Mouse (Mus musculus) heart, embryonic 14.5 days (tissue): ENCODE measurements around the gene Clint1. TPM values are rescaled to one million over a fixed set of nuclear protein-coding genes. Genes with fewer than 3 reads are reported as not detected.

Source experiments
- ATAC-seq: fragments of 200-750 bp; cut with Nextera tagmentation; 2 replicates; pipeline ENCODE4 v1.8.0; 2017; ENCODE audit warnings: low read depth, moderate TSS enrichment; ENCODE audit not compliant: insufficient number of reproducible peaks, insufficient read depth, low FRiP score
- H3K27ac ChIP-seq, 2 experiments: fragments of 200-500 bp in 1 of 2; fragments of 300-500 bp in 1 of 2; sonication (generic) in 1 of 2; replicated peaks in 1 of 2; 2 replicates each; pipeline ENCODE4 v1.5.1; 2012 to 2014; ENCODE audit warnings: low read depth in 2 of 2, low read length in 2 of 2, control low read depth in 1 of 2, mild to moderate bottlenecking in 1 of 2, mixed read lengths in 1 of 2; ENCODE audit not compliant: control insufficient read depth in 1 of 2, insufficient read depth in 1 of 2
- H3K27me3 ChIP-seq: fragments of 300-500 bp; sonication (generic); 2 replicates; pipeline ENCODE4 v1.6.1; 2014; ENCODE audit warnings: mild to moderate bottlenecking, low read length, control low read depth; ENCODE audit not compliant: control insufficient read depth, insufficient read depth
- H3K36me3 ChIP-seq: fragments of 300-500 bp; sonication (generic); 2 replicates; pipeline ENCODE4 v1.6.1; 2014; ENCODE audit warnings: mild to moderate bottlenecking, control low read depth, low read length, mixed read lengths; ENCODE audit not compliant: control insufficient read depth, insufficient read depth
- H3K4me1 ChIP-seq, 2 experiments: fragments of 200-500 bp in 1 of 2; fragments of 300-500 bp in 1 of 2; sonication (generic) in 1 of 2; 2 replicates each; pipeline ENCODE4 v1.6.1; 2012 to 2014; ENCODE audit warnings: low read length in 2 of 2, control low read depth in 1 of 2, mixed read lengths in 1 of 2; ENCODE audit not compliant: control insufficient read depth in 2 of 2, insufficient read depth in 2 of 2
- H3K4me2 ChIP-seq: fragments of 300-500 bp; sonication (generic); 2 replicates; pipeline ENCODE4 v1.6.1; 2014; ENCODE audit warnings: mild to moderate bottlenecking, low read length
- H3K4me3 ChIP-seq, 2 experiments: fragments of 200-500 bp in 1 of 2; fragments of 300-500 bp in 1 of 2; sonication (generic) in 1 of 2; 2 replicates each; pipeline ENCODE4 v1.5.1; 2012 to 2014; ENCODE audit warnings: low read length in 2 of 2, mild to moderate bottlenecking in 2 of 2, control low read depth in 1 of 2, low read depth in 1 of 2, moderate library complexity in 1 of 2; ENCODE audit not compliant: control insufficient read depth in 1 of 2, insufficient read depth in 1 of 2
- H3K9ac ChIP-seq: fragments of 300-500 bp; sonication (generic); 2 replicates; pipeline ENCODE4 v1.6.1; 2014; ENCODE audit warnings: mild to moderate bottlenecking, low read length
- H3K9me3 ChIP-seq: fragments of 300-500 bp; sonication (generic); 2 replicates; pipeline ENCODE4 v1.6.1; 2016; ENCODE audit warnings: low read length, control low read depth; ENCODE audit not compliant: control insufficient read depth
- WGBS: fragments of 180-500 bp; shearing (Covaris S2); extraction: QIAGEN DNeasy Blood & Tissue Kit; methylation state at CpG from one replicate; pipeline ENCODE4 v1.1.7; 2014; 5-methylcytosine and 5-hydroxymethylcytosine counted together
- polyA plus RNA-seq: library from polyadenylated mRNA; unstranded; fragments of >200 nt; fragmentation: Nextera tagmentation; extraction: Ambion mirVana; gene quantifications from 2 replicates; pipeline ENCODE4 v1.2.1, GENCODE M21; 2014

Gene Clint1
- polyA plus RNA-seq, 1 experiment from 2014 or later, result 48.7 TPM

DNA sequence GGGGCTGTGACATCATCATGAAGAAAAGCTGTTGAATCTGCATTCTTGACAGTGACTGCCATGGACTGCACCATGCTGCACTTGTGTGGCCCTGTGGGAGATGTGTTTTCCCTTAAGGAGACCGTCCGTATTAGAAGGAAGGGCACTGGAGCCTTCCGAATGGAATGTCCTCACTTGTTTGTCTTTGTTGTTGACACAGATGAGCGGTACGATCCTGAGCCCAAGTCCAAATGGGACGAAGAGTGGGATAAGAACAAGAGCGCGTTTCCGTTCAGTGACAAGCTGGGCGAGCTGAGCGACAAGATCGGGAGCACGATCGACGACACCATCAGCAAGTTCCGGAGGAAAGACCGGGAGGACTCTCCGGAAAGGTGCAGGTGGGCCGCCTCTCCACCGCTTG is 38.6 kb downstream of the Clint1 start:
- H3K4me3 ChIP-seq, result no peak overlapping the region
- 90% methylated on average over 20 of the region's 20 CpGs for WGBS
- H3K9me3 ChIP-seq, result no peaks in the 10 kb centered on the region
- no peak overlapping the region for H3K4me2 ChIP-seq
- H3K4me1 ChIP-seq, result peaks cover 0 to 5% of the 10 kb centered on the region in 2 experiments; a peak in 2 of 4 replicates
- H3K36me3 ChIP-seq, result peaks cover 100% of the 10 kb centered on the region
- H3K27me3 ChIP-seq, result no peaks in the 10 kb centered on the region
- no peak for ATAC-seq
- no peak overlapping the region for H3K27ac ChIP-seq
- H3K9ac ChIP-seq, result no peak overlapping the region

DNA sequence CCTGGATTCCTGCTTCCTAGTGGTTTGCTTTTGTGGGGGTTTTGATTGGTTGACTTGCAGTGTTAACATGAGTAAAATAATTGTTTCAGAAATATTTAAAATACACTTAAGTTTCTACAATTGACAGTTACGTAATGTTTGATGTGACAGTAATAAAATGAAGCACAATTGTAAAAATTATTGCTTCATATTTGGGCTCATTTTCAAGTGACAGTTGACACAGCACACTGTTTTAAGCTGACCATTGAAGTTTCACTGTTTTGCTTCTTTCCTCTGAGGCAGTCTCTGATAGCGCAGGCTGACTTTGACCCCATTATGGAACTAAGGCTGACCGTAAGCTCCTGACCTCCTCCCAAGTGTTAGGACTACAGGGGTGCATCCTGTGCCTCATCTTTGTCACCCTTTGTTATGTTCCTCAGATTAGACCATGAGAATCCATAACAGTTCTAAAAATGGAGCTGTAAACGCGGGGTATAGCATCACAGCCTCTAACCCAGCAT is 41.1 kb downstream of the Clint1 start:
- peaks cover 97% of the 10 kb centered on the region for H3K36me3 ChIP-seq
- no peaks in the 10 kb centered on the region for H3K9me3 ChIP-seq
- no peaks in the 10 kb centered on the region for H3K27me3 ChIP-seq
- H3K9ac ChIP-seq, result peak overlapping the region; percentile 16; the same call in 1 of the 2 replicates
- peaks cover 0 to 11% of the 10 kb centered on the region in 2 experiments; a peak in 2 of 4 replicates for H3K4me1 ChIP-seq
- no peak overlapping the region for H3K27ac ChIP-seq
- H3K4me3 ChIP-seq, result no peak overlapping the region
- WGBS, result 64% methylated on average over 5 of the region's 5 CpGs
- H3K4me2 ChIP-seq, result no peak overlapping the region
- no peak for ATAC-seq

DNA sequence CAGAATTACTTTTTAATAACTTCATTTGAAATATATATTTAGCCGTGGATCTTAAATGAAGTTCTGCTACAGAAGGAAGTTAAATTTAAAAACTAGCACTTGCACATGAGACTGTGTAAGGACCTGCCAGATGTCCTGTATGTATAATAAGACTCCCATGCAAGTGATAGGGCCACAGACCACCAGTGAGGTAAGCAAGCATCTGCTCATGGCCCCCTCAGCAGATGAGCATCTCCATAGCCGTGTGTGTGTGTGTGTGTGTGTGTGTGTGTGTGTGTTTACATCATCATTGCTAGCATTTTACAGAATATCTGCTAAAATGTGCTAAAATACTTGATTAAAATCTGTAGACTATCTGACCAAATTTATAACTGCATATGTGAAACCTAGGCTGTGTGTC is 45.5 kb downstream of the Clint1 start:
- H3K27me3 ChIP-seq, result no peaks in the 10 kb centered on the region
- no peak for ATAC-seq
- H3K27ac ChIP-seq, result no peak overlapping the region
- peaks cover 2 to 21% of the 10 kb centered on the region in 2 experiments; a peak in 2 of 4 replicates for H3K4me1 ChIP-seq
- H3K4me2 ChIP-seq, result no peak overlapping the region
- no peak overlapping the region for H3K4me3 ChIP-seq
- H3K9ac ChIP-seq, result no peak overlapping the region
- whole genome bisulfite sequencing, result 82% methylated on average over 2 of the region's 2 CpGs
- peaks cover 72% of the 10 kb centered on the region for H3K36me3 ChIP-seq
- no peaks in the 10 kb centered on the region for H3K9me3 ChIP-seq

DNA sequence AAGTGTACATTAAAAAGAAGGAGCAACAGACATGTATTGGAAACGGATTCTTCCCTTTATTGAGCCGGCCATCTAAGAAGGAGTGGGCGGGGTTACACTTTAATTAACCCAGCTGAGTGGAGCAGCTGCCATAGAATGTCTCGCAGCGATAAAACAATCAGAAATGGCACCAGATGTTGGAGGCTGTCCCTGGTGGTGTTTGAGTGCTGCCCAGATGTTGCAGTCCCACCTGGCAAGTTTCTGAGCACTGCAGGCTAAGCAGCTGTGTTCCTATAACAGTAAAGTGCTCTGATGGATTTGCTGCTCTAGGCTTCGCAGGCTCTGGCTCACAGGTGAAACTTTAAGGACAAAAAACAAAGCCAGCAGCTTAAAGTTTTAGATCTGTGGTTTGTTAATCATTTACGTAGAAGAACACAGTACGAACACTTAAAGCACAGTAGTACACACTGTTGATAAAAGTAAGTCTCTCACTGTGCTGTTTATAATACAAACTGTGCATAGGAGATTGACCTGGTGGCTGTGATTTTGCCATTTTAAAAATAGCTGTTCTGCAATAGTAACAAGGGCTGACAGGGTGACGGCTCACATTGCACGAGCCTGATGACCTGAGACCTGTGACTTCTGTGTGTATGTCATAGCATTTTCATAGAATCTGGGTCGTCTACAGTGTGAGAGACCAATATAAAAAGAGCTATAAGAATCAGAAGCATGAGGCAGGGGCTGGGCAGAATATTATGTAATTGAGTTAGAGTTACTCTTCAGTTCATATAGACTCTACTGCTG is 48.6 kb downstream of the Clint1 start:
- Histone ChIP-seq H3K4me1 (peaks cover 2 to 16% of the 10 kb centered on the region in 2 experiments; a peak in 1 of 4 replicates), H3K4me2 (no peak overlapping the region), H3K9me3 (no peaks in the 10 kb centered on the region), H3K27me3 (no peaks in the 10 kb centered on the region), H3K4me3 (no peak overlapping the region), H3K36me3 (peaks cover 61% of the 10 kb centered on the region), H3K27ac (peak overlapping the region in 1 of 2 experiments; percentile 34; a peak in 1 of 4 replicates), H3K9ac (no peak overlapping the region)
- ATAC-seq, result no peak
- 63% methylated on average over 11 of the region's 11 CpGs for WGBS

DNA sequence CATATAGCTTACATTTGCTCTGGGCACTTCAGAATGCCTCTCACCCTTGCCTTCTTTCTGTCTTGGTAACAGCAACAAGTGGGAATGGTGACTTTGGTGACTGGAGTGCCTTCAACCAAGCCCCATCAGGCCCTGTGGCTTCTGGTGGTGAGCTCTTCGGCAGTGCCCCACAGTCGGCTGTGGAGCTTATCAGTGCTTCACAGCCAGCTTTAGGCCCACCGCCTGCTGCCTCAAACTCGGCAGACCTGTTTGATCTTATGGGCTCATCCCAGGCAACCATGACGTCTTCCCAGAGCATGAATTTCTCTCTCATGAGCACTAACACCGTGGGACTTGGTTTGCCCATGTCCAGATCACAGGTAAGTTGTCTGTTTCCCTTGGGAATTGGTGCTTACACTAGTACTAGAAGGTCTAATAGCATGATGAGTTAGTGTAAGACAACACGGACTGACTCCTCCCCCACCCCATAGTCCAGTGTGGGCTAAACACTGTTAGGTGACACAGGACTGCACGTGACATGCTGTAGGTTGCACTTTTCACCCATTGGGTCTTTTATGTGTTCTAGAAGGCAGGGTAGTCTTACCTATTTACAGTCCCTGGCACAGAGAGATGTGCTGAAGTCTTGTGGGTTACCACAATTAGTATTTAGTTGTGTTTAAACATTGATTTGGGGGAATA is 54.4 kb downstream of the Clint1 start:
- no peak for ATAC-seq
- Histone ChIP-seq H3K27me3 (no peaks in the 10 kb centered on the region), H3K36me3 (peaks cover 81% of the 10 kb centered on the region), H3K27ac (no peak overlapping the region), H3K4me2 (no peak overlapping the region), H3K4me3 (no peak overlapping the region), H3K4me1 (no peaks in the 10 kb centered on the region), H3K9me3 (no peaks in the 10 kb centered on the region), H3K9ac (no peak overlapping the region)
- WGBS, result 74% methylated on average over 8 of the region's 8 CpGs

DNA sequence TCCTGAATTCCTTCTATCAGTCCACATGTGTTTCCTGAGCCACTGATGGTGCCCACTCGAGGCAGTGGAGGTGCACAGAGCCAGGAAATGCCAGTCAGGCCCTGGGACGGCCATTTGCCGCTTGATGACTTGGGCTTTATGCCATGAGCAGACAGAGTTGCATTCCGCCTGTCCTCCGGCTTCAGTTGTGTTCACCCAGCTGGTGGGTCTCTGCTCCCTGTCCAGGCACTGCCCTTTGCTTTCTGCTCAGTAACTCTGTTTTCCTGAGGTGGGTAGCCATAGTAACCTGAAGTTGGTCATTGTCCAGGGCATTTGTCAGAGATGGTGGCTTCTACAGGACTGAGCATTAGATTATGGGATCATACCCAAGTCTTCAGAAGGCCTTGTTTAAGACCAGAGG is 55.5 kb downstream of the Clint1 start:
- H3K27me3 ChIP-seq, result no peaks in the 10 kb centered on the region
- no peak overlapping the region for H3K4me2 ChIP-seq
- H3K4me1 ChIP-seq, result no peaks in the 10 kb centered on the region
- peaks cover 86% of the 10 kb centered on the region for H3K36me3 ChIP-seq
- no peak overlapping the region for H3K27ac ChIP-seq
- H3K9me3 ChIP-seq, result no peaks in the 10 kb centered on the region
- no peak overlapping the region for H3K9ac ChIP-seq
- WGBS, result 66% methylated on average over 5 of the region's 5 CpGs
- no peak for ATAC-seq
- H3K4me3 ChIP-seq, result no peak overlapping the region

DNA sequence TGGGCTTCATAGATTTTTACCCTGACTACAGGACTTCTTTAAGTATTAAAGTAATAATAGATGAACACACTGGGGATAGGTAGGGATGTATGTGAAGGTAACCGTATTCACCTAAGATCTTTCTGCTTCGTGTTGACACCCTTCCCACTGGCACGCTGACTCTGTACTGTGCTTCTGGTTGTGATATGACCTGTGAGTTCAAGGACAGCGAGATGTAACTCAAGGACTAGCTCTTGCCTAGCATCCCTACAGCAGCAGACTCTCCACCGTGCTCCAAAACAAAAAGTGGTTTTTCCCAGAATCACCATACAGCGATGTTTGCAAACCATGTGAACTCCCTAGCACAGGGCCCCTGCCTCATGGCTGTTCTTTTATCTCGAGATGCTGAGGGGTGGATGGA is 56.2 kb downstream of the Clint1 start:
- H3K36me3 ChIP-seq, result peaks cover 81% of the 10 kb centered on the region
- no peaks in the 10 kb centered on the region for H3K9me3 ChIP-seq
- H3K27ac ChIP-seq, result no peak overlapping the region
- 92% methylated on average over 7 of the region's 7 CpGs for WGBS
- H3K9ac ChIP-seq, result no peak overlapping the region
- no peak overlapping the region for H3K4me2 ChIP-seq
- no peak overlapping the region for H3K4me3 ChIP-seq
- ATAC-seq, result no peak
- no peaks in the 10 kb centered on the region for H3K27me3 ChIP-seq
- H3K4me1 ChIP-seq, result no peaks in the 10 kb centered on the region
